Mouse (Mus musculus): ENCODE results near the gene Fam210b.

Gene Fam210b

GRCm38 (mm10) chr2:172353218-172353617 lies 7.9 kb downstream of the Fam210b start:
- no peak for DNase-seq

GRCm38 (mm10) chr2:172354761-172355160 lies 9.4 kb downstream of the Fam210b start:
- DNase-seq: no peak

GRCm38 (mm10) chr2:172355833-172356232 lies 10.5 kb downstream of the Fam210b start:
- no peak for DNase-seq

GRCm38 (mm10) chr2:172363176-172363575 lies 17.8 kb downstream of the Fam210b start:
- no peak for DNase-seq

- peak; percentile 94 for DNase-seq
Observed at GRCm38 (mm10) chr2:172370411-172371223, 25.3 kb downstream of the Fam210b start, which contains the start of the genes Aurka and Cstf1. Aurka (minus strand) TSS chr2:172370535. Cstf1 (plus strand) TSS chr2:172370681.

- no peak for DNase-seq
Observed at GRCm38 (mm10) chr2:172371258-172371657, 25.9 kb downstream of the Fam210b start.

GRCm38 (mm10) chr2:172376551-172376950 lies 31.2 kb downstream of the Fam210b start:
- DNase-seq: no peak

GRCm38 (mm10) chr2:172376999-172377515 lies 31.7 kb downstream of the Fam210b start:
- DNase-seq: no peak

GRCm38 (mm10) chr2:172378332-172378731 lies 33.0 kb downstream of the Fam210b start:
- peak; percentile 84 for DNase-seq

GRCm38 (mm10) chr2:172380513-172380912 lies 35.1 kb downstream of the Fam210b start:
- no peak for DNase-seq

GRCm38 (mm10) chr2:172381341-172381740 lies 36.0 kb downstream of the Fam210b start:
- DNase-seq: peak; percentile 53

GRCm38 (mm10) chr2:172381898-172382297 lies 36.5 kb downstream of the Fam210b start:
- DNase-seq: peak; percentile 75

- no peak for DNase-seq
Observed at GRCm38 (mm10) chr2:172384715-172385114, 39.4 kb downstream of the Fam210b start.

GRCm38 (mm10) chr2:172390341-172390740 lies 45.0 kb downstream of the Fam210b start:
- peak; percentile 55 for DNase-seq

GRCm38 (mm10) chr2:172392041-172392521 lies 46.7 kb downstream of the Fam210b start:
- DNase-seq: peak; percentile 54

- DNase-seq: peak; percentile 71
Observed at GRCm38 (mm10) chr2:172393391-172394051, 48.2 kb downstream of the Fam210b start, which contains the start of gene Cass4. Cass4 (plus strand) TSS chr2:172393794.

- no peak for DNase-seq
Observed at GRCm38 (mm10) chr2:172394052-172394392, 48.7 kb downstream of the Fam210b start.

GRCm38 (mm10) chr2:172394671-172395070 lies 49.3 kb downstream of the Fam210b start:
- no peak for DNase-seq

- no peak for DNase-seq
Observed at GRCm38 (mm10) chr2:172395961-172396360, 50.6 kb downstream of the Fam210b start.

GRCm38 (mm10) chr2:172399901-172400300 lies 54.5 kb downstream of the Fam210b start:
- DNase-seq: peak; percentile 44

GRCm38 (mm10) chr2:172401116-172401825 lies 55.9 kb downstream of the Fam210b start:
- DNase-seq: peak; percentile 47

- DNase-seq: no peak
Observed at GRCm38 (mm10) chr2:172404239-172404638, 58.9 kb downstream of the Fam210b start.

- no peak for DNase-seq
Observed at GRCm38 (mm10) chr2:172405011-172405410, 59.6 kb downstream of the Fam210b start.
